Mouse (Mus musculus) G1E (cell line): ENCODE data around the gene Nmur1. TPM values are rescaled to one million over a fixed set of nuclear protein-coding genes. Genes with fewer than 3 reads are reported as not detected.

Experiments
- ATAC-seq: 2 replicates; pipeline ENCODE4 v1.8.0; 2016; ENCODE audit warnings: mild to moderate bottlenecking; ENCODE audit not compliant: insufficient number of reproducible peaks, poor library complexity, low FRiP score, severe bottlenecking; ENCODE audit errors: extremely low read depth
- DNase-seq: peaks from one replicate; pipeline ENCODE4 v3.0.0; 2012; ENCODE audit warnings: low spot score
- H3K27me3 ChIP-seq: 2 replicates; pipeline ENCODE4 v1.6.1; 2012; ENCODE audit warnings: mild to moderate bottlenecking, low read length, inconsistent platforms; ENCODE audit not compliant: insufficient read depth
- H3K36me3 ChIP-seq: replicated peaks from 2 replicates; pipeline ENCODE3; 2012; ENCODE audit warnings: mild to moderate bottlenecking, inconsistent platforms
- H3K4me1 ChIP-seq: 2 replicates; pipeline ENCODE4 v1.6.1; 2012; ENCODE audit warnings: low read depth, low read length, inconsistent platforms, mixed read lengths; ENCODE audit not compliant: insufficient read depth
- H3K4me3 ChIP-seq: 2 replicates; pipeline ENCODE4 v1.5.1; 2012; ENCODE audit warnings: low read depth, mild to moderate bottlenecking, inconsistent platforms, low read length, moderate library complexity, mixed read lengths
- H3K9me3 ChIP-seq: replicated peaks from 2 replicates; pipeline ENCODE4 v1.6.1; 2012; ENCODE audit warnings: inconsistent platforms
- CTCF ChIP-seq: IDR thresholded peaks from 2 replicates; pipeline ENCODE4 v1.5.1; 2012; ENCODE audit warnings: low read depth, low read length, inconsistent platforms, mixed read lengths
- GATA1 ChIP-seq: IDR thresholded peaks from 2 replicates; pipeline ENCODE4 v1.6.1; 2012; ENCODE audit warnings: borderline replicate concordance, low read length, inconsistent platforms, mixed read lengths
- GATA2 ChIP-seq: IDR thresholded peaks from 2 replicates; pipeline ENCODE4 v1.6.1; 2012; ENCODE audit warnings: low read depth, low read length, inconsistent platforms, borderline replicate concordance
- POLR2AphosphoS5 ChIP-seq: IDR thresholded peaks from 2 replicates; pipeline ENCODE4 v1.6.1; 2012; ENCODE audit warnings: low read depth, low read length, inconsistent platforms; ENCODE audit not compliant: insufficient replicate concordance
- TAL1 ChIP-seq: conservative IDR thresholded peaks from 2 replicates; pipeline ENCODE4 v1.6.1; 2012; ENCODE audit warnings: low read depth, low read length, inconsistent platforms, mixed read lengths
- polyA plus RNA-seq: library from polyadenylated mRNA; stranded (reverse); fragments of >175 nt; gene quantifications from 2 replicates; pipeline ENCODE4 v1.2.3, GENCODE M21; 2012
- total RNA-seq, 2 experiments: library from RNA; stranded (forward) in 1 of 2; stranded (reverse) in 1 of 2; fragments of 200-1000 nt in 1 of 2; fragments of >200 nt in 1 of 2; fragmentation: Nextera tagmentation in 1 of 2; gene quantifications; 2 replicates each; pipeline ENCODE4 v1.2.3; 2014 to 2017

Nmur1 gene
- total and polyA plus RNA-seq, 3 experiments: not detected

DNA sequence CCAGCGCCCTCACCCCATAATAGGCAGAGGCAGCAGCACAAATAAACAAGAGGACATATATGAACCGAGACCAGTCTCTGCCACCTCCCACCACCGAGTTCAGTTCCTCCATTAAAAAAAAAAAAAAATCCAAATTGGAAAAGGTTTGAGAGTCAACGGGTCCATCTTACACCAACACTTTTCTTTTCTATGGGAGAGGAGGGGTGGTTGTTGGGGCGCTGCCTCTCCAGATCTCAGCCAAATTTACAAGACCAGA is 15.6 kb upstream of the Nmur1 start:
- Histone ChIP-seq H3K36me3 (peaks cover 5% of the 10 kb centered on the region), H3K9me3 (no peaks in the 10 kb centered on the region), H3K4me3 (peak overlapping the region; percentile 74), H3K27me3 (peaks cover 3% of the 10 kb centered on the region), H3K4me1 (peaks cover 71% of the 10 kb centered on the region)
- TF ChIP-seq GATA1 (no peak), POLR2AphosphoS5 (no peak), CTCF (no peak), GATA2 (no peak), TAL1 (no peak)
- ATAC-seq: no peak
- DNase-seq: peak; percentile 84

DNA sequence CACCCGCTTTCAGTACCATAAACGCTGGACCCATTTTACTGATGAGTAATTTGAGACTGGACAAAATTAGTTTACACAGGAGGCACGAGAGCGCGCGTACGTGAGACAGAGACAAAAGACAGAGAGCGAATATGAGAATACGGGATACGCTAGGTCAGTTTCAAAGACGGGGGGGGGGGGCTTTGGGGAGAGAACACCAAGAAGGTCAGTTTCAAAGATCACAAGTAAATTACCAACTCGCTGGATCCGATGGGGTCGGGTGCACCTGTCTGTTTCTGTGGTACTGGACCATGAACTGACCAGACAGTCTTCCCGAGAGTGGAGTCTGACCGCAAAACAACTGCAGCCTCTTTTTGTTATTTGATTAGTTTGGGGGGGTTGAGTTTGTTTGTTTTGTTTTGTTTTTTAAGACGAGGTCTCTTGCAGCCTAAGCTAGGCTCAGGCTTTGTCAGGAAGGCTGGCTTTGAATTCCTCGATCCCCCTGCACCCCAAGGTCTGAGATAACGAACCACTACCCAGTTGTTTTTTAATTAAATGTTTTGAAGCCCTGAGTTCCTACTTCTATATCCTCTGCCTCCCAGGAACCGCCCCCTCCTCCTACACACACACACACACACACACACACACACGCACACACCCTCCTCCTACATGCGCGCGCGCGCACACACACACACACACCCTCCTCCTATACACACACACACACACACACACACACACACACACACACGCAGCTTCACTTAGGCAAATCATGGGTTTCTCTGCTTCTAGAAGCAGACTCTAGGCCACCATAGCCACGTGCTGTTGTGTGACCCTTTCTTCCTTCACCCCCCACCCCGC is 15.1 kb upstream of the Nmur1 start:
- peak; percentile 80 for DNase-seq
- Histone ChIP-seq H3K9me3 (no peaks in the 10 kb centered on the region), H3K27me3 (peaks cover 3% of the 10 kb centered on the region), H3K4me1 (peaks cover 74% of the 10 kb centered on the region), H3K36me3 (peaks cover 5% of the 10 kb centered on the region), H3K4me3 (peak overlapping the region; percentile 74)
- no peak; the same call in 1 of the 2 replicates for TF ChIP-seq POLR2AphosphoS5
- TF ChIP-seq TAL1: no peak
- TF ChIP-seq GATA1: no peak
- TF ChIP-seq CTCF: no peak
- no peak for TF ChIP-seq GATA2
- no peak for ATAC-seq

DNA sequence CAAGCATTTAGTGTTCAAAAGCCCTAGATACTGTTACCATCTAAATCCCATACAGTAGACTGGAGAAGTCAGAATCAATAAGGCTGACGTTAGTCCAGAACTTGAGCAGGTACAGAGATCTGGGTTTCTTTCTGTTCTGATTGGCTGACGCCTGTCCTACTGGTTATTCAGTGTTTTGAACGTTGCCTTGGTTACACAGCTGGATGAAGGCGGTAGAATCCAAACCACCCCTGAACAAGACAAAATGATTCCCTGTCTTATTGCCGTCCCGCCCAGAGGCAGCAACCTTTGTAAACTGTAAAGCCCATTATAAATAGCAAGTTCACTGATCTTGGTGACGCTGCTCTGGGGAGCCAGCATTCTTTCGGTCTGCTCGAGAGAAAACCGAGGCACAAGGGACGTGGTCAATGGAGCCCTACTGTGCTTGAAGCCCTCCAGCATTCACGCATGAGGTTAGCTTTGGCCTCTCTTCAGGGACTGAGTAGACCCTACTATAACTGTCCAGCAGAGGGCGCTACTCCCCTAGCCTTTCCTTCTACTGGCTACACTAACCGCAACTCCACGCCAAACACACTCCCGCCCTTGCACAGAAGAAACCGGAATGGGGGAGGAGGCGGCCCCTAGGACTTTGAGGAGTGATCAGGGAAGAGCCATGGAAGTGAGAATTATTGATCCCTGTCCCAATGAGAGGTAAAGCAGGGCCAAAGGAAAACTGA is 14.3 kb upstream of the Nmur1 start:
- Histone ChIP-seq H3K4me1 (peaks cover 78% of the 10 kb centered on the region), H3K9me3 (no peaks in the 10 kb centered on the region), H3K27me3 (peaks cover 3% of the 10 kb centered on the region), H3K36me3 (peaks cover 5% of the 10 kb centered on the region), H3K4me3 (peak overlapping the region; percentile 74)
- DNase-seq: peak; percentile 90
- ATAC-seq: peak; percentile 68
- TF ChIP-seq CTCF (peak; percentile 95), GATA2 (no peak)

DNA sequence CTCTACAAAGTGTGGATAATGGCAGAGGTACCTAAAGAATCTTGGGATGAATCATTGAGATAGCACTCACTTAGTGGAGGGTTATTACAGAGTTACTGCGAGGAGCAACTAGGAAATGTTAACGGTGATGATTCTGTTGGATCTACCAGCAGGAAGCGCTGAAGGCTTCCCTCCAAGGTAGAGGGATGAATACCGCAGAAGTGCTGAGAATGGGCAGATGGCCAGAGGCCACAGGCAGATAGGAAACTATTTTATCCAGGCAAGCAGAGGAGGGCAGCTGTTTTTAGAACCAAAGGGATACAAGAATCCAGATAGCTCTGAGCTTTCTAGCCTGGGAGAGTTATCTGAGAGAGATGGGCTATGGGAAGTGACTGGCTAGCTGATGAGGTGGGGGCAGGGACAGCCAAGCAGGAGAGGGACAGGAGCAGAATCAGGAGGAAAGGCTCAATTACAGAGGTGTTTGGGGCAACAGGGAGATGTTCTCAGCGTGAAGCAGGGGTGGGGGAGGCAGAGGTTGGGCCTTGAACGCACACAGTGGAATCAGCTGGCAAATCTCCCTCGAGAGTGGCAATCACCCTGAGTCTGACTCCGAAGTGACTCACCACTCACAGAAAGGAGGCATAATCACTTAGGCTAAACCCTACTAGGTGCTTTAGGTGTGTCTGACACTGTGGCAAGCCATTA is 13.6 kb upstream of the Nmur1 start:
- no peaks in the 10 kb centered on the region for H3K9me3 ChIP-seq
- peaks cover 85% of the 10 kb centered on the region for H3K4me1 ChIP-seq
- H3K4me3 ChIP-seq: no peak overlapping the region
- H3K36me3 ChIP-seq: peaks cover 5% of the 10 kb centered on the region
- TF ChIP-seq TAL1 (no peak), CTCF (0 out of 2 replicates have a peak, but pooled peaks have one; percentile 2)
- ATAC-seq (no peak), DNase-seq (no peak)
- peaks cover 3% of the 10 kb centered on the region for H3K27me3 ChIP-seq

DNA sequence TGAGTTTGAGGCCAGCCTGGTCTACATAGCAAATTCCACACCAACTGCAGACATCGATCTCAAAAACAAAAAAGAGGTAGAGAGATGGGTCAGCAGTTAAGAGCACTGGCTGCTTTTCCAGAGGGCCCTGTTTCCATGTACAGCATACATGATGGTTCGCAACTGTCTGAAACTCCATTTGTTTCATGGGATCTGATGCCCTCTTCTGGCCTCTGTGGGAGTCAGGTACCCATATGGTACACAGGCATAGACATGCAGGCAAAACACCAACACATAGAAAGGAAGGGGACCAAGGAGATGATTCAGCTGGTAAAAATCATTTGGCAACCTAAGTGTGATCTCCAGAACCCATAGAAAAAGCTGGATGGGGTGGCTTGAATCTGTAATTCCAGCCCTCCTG is 12.5 kb upstream of the Nmur1 start:
- no peak for DNase-seq
- Histone ChIP-seq H3K9me3 (no peaks in the 10 kb centered on the region), H3K36me3 (no peaks in the 10 kb centered on the region), H3K4me3 (no peak overlapping the region), H3K4me1 (peaks cover 87% of the 10 kb centered on the region), H3K27me3 (peaks cover 3% of the 10 kb centered on the region)
- no peak for ATAC-seq
- TF ChIP-seq GATA2: no peak
- TF ChIP-seq POLR2AphosphoS5: no peak
- TF ChIP-seq TAL1: no peak
- TF ChIP-seq GATA1: no peak
- TF ChIP-seq CTCF: no peak

DNA sequence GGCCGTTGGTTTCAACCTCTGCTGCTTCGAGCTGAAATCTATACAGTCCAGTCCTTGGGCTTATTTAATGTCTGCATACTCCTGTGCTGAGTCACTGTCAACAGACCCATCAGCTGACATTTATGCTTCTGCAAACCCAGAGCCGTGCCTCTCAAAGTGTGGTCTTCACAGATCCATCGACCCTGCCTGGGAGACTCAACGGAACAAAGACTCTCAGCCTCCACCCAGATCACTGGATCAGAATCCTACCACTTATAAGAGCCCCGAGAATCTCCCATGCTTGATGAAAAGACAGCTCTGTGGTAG is 11.9 kb upstream of the Nmur1 start:
- Histone ChIP-seq H3K27me3 (peaks cover 3% of the 10 kb centered on the region), H3K4me1 (peaks cover 87% of the 10 kb centered on the region), H3K4me3 (no peak overlapping the region; the same call in 1 of the 2 replicates), H3K36me3 (no peaks in the 10 kb centered on the region), H3K9me3 (no peaks in the 10 kb centered on the region)
- TF ChIP-seq TAL1 (no peak), CTCF (no peak), GATA1 (no peak), POLR2AphosphoS5 (no peak)
- ATAC-seq: no peak
- DNase-seq: no peak
